Mouse (Mus musculus) limb, embryonic 15.5 days (tissue): ENCODE data around the gene Ldhb. TPM values are rescaled to one million over a fixed set of nuclear protein-coding genes. Genes with fewer than 3 reads are reported as not detected.

Experiments
- ATAC-seq: fragments of 200-750 bp; cut with Nextera tagmentation; 2 replicates; pipeline ENCODE4 v1.8.0; 2017; ENCODE audit warnings: low read depth, moderate TSS enrichment; ENCODE audit not compliant: insufficient number of reproducible peaks, low FRiP score, low TSS enrichment
- H3K27ac ChIP-seq: fragments of 300-500 bp; sonication (generic); 2 replicates; pipeline ENCODE4 v1.5.1; 2015; ENCODE audit warnings: moderate library complexity, mild to moderate bottlenecking, inconsistent platforms
- H3K27me3 ChIP-seq: fragments of 300-500 bp; sonication (generic); 2 replicates; pipeline ENCODE4 v1.6.1; 2015; ENCODE audit warnings: inconsistent platforms
- H3K36me3 ChIP-seq: fragments of 300-500 bp; sonication (generic); 2 replicates; pipeline ENCODE4 v1.6.1; 2015; ENCODE audit warnings: inconsistent platforms
- H3K4me1 ChIP-seq: fragments of 300-500 bp; sonication (generic); 2 replicates; pipeline ENCODE4 v1.6.1; 2015; ENCODE audit warnings: inconsistent platforms
- H3K4me2 ChIP-seq: fragments of 300-500 bp; sonication (generic); 2 replicates; pipeline ENCODE4 v1.6.1; 2015; ENCODE audit warnings: mild to moderate bottlenecking, inconsistent platforms
- H3K4me3 ChIP-seq: fragments of 300-500 bp; sonication (generic); 2 replicates; pipeline ENCODE4 v1.5.1; 2015; ENCODE audit warnings: mild to moderate bottlenecking, inconsistent platforms
- H3K9ac ChIP-seq: fragments of 300-500 bp; sonication (generic); 2 replicates; pipeline ENCODE4 v1.6.1; 2015; ENCODE audit warnings: inconsistent platforms
- H3K9me3 ChIP-seq: fragments of 300-500 bp; sonication (generic); 2 replicates; pipeline ENCODE4 v1.6.1; 2016; ENCODE audit warnings: inconsistent platforms
- WGBS: fragments of 180-500 bp; shearing (Covaris S2); methylation state at CpG from one replicate; pipeline ENCODE4 v1.1.7; 2015; 5-methylcytosine and 5-hydroxymethylcytosine counted together
- polyA plus RNA-seq: library from polyadenylated mRNA; unstranded; fragments of >200 nt; fragmentation: Nextera tagmentation; extraction: Ambion mirVana; gene quantifications from 2 replicates; pipeline ENCODE4 v1.2.1, GENCODE M21; 2015

Gene Ldhb
- polyA plus RNA-seq, 1 experiment from 2014 or later, result 183 TPM

DNA sequence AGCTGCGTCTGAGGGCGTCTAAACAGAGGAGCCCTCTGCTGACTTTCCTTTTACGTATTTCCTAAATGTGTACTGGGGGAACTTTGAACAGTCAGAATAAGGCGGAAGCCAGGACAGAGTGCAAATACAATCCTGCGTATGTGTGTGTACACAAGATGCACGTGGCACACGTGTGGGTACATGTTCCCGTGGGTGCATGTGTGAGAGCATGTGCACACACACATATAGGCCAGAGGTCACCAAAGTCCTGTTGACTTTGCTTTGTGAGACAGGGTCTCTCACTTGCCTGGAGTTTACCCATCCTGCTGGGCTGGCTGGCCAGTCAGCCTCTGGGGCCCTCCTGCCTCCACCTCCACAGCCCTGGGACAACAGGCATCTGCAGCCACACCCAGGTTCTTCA, 36.6 kb downstream of the Ldhb start:
- Histone ChIP-seq H3K4me3 (no peak overlapping the region), H3K4me2 (no peak overlapping the region), H3K4me1 (no peaks in the 10 kb centered on the region), H3K36me3 (no peaks in the 10 kb centered on the region), H3K27ac (no peak overlapping the region), H3K9me3 (no peaks in the 10 kb centered on the region), H3K9ac (no peak overlapping the region), H3K27me3 (no peaks in the 10 kb centered on the region)
- WGBS, result 87% methylated on average over 8 of the region's 8 CpGs
- ATAC-seq, result no peak

DNA sequence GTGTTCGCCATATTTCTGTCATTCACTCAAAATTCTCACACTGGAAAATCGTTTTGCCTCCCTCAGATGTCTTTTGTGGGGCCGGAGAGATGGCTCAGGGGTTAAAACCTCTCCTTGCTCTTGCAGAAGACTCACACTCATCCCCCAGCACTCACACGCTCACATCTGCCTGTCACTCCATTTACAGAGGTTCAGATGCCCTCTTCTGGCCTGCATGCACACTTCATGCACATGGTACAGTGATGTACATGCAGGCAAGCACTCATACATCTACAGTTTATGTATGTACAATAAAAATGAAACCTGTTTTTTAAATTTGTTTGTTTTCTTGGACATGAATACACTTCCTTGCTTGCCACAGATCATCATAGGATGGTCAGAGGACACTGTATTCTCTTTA, 38.2 kb downstream of the Ldhb start:
- Histone ChIP-seq H3K27ac (no peak overlapping the region), H3K4me3 (no peak overlapping the region), H3K9me3 (no peaks in the 10 kb centered on the region), H3K27me3 (no peaks in the 10 kb centered on the region), H3K4me1 (no peaks in the 10 kb centered on the region), H3K9ac (no peak overlapping the region), H3K36me3 (no peaks in the 10 kb centered on the region), H3K4me2 (no peak overlapping the region)
- 55% methylated on average over 4 of the region's 4 CpGs for WGBS
- ATAC-seq, result no peak

DNA sequence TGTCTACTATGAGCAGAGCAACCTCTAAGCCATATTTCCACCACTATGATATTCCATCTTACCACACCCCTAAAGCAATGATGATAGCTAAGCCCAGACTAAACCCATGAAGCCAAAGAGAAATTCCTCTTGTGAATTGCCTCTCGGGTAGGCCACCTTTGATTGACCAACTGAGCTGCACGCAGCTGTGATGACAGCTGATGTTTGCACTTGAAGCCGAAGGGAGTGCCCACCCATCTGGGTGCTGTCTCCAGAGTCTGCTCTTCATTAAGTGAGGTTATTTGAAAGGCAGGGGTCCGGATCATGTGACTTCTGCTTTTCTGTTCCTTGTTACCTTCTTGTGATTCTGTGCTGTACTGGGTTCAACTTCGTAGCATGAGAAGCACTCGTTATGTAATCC, 45.6 kb downstream of the Ldhb start:
- H3K27me3 ChIP-seq, result no peaks in the 10 kb centered on the region
- no peak overlapping the region for H3K9ac ChIP-seq
- no peak overlapping the region for H3K4me2 ChIP-seq
- no peak overlapping the region for H3K27ac ChIP-seq
- no peaks in the 10 kb centered on the region for H3K9me3 ChIP-seq
- no peak overlapping the region for H3K4me3 ChIP-seq
- no peak for ATAC-seq
- H3K36me3 ChIP-seq, result no peaks in the 10 kb centered on the region
- H3K4me1 ChIP-seq, result no peaks in the 10 kb centered on the region
- WGBS, result 61% methylated on average over 6 of the region's 6 CpGs

DNA sequence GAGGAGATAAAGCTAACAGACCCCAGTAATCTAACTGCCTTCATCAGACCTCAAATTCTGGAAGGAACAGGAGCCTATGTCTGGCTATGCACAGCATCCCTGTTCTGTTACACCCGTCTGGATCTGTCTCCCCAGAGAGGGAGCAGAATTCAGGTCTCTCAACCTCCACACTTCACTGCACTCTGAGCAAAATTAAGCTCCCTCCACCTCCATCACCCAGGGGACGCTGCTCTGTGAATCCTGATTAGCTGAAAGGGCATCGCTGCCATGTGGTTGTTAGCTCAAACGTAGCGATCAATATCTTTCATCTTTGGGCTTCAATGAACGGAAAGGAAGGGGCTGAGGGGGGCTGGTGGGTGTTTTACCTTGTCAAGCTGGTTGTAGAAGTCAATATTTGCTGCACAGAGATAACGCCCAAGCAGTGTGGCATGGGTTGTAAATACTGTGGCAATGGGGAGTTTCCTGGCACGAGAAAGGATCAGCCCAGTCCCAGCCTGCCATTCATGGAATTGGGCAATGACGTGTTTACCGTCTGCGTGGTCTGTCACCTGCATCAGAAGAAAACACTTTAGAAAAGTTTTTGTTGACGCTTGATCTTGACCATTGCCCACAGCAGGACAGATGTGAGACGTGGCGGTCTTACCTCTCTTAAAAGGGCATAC, 48.6 kb downstream of the Ldhb start:
- Histone ChIP-seq H3K27me3 (no peaks in the 10 kb centered on the region), H3K4me3 (no peak overlapping the region), H3K9ac (no peak overlapping the region), H3K36me3 (no peaks in the 10 kb centered on the region), H3K4me2 (no peak overlapping the region), H3K9me3 (no peaks in the 10 kb centered on the region), H3K4me1 (no peaks in the 10 kb centered on the region), H3K27ac (no peak overlapping the region)
- ATAC-seq, result no peak
- 75% methylated on average over 14 of the region's 14 CpGs for WGBS

DNA sequence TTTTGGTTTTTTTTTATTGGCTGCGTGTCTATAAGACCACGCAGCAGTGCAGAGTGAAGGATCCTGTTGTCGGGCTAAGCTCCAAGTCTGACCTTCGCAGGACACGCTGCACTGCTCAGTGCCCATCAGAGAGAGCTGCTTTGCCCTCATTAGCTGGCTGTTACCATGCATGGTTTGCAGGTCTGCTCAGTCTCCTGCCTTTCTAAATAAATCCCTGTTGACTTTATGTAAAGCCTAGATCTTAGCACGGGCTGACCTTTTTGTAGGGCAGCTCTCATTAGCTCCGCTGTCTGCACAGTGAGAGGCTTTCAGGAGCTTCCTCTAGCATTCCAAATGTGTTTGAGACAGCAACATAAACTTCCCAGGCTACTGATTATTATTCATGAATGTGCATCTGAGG, 49.7 kb downstream of the Ldhb start:
- H3K9me3 ChIP-seq, result no peaks in the 10 kb centered on the region
- H3K27me3 ChIP-seq, result no peaks in the 10 kb centered on the region
- no peak overlapping the region for H3K9ac ChIP-seq
- H3K4me2 ChIP-seq, result no peak overlapping the region
- no peak for ATAC-seq
- no peak overlapping the region for H3K4me3 ChIP-seq
- WGBS, result 40% methylated on average over 7 of the region's 7 CpGs
- H3K27ac ChIP-seq, result no peak overlapping the region
- no peaks in the 10 kb centered on the region for H3K4me1 ChIP-seq
- H3K36me3 ChIP-seq, result no peaks in the 10 kb centered on the region

DNA sequence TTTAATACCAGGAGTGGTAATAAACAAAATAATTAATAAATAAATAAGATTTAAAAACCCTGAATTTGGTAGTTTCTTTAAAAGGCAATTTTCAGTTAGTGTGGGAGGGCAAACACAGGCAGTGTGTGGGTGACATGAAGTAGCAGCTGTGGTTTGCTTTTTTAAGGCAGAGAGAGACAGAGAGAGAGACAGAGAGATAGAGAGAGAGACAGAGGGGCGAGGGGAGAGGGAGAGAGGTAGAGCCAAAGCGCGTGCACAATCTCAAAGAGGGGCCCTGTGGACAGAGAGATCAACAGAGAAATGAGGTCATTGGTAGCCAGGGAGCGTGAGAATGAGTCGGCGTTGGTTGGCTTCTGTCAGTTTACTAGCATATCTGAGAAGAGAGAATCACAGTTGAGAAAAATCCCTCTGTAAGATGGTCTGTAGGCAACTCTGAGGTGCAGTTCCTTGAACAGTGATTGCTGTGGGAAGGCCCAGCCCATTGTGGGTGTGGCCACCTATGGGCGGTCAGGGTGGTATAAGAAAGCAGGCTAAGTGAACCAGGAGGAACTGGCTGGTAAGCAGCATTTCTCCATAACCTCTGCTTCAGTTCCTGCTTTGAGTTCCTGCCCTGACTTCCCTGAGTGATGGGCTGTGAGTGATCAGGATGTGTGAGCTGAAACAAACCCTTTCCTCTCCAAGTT, 52.3 kb downstream of the Ldhb start:
- no peaks in the 10 kb centered on the region for H3K36me3 ChIP-seq
- no peaks in the 10 kb centered on the region for H3K9me3 ChIP-seq
- no peak for ATAC-seq
- no peak overlapping the region for H3K4me2 ChIP-seq
- H3K4me3 ChIP-seq, result no peak overlapping the region
- 74% methylated on average over 7 of the region's 7 CpGs for WGBS
- no peaks in the 10 kb centered on the region for H3K4me1 ChIP-seq
- H3K27me3 ChIP-seq, result no peaks in the 10 kb centered on the region
- H3K27ac ChIP-seq, result no peak overlapping the region
- no peak overlapping the region for H3K9ac ChIP-seq

DNA sequence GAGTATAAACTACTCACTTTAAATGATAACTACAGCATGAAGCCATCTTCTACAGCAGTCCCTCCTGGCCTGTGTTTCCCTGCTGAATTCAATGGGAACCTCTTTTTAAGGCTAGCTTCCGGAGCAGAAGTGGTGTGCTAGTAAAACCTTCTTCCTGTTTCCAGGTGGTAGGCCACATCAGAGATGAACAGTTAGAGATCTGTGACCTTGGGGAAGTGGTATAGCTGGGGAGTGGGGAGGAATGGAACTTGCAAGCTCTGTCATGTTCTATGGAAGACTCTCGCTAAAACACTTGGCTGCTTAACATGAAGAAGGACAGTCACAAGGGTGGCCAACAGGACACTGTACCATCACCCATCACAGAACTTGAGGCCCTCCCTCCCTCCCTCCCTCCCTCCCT, 54.4 kb downstream of the Ldhb start:
- no peaks in the 10 kb centered on the region for H3K36me3 ChIP-seq
- H3K4me2 ChIP-seq, result no peak overlapping the region
- ATAC-seq, result no peak
- no peaks in the 10 kb centered on the region for H3K4me1 ChIP-seq
- no peaks in the 10 kb centered on the region for H3K9me3 ChIP-seq
- no peaks in the 10 kb centered on the region for H3K27me3 ChIP-seq
- no peak overlapping the region for H3K27ac ChIP-seq
- no peak overlapping the region for H3K9ac ChIP-seq
- H3K4me3 ChIP-seq, result no peak overlapping the region
- 77% methylated on average over 2 of the region's 2 CpGs for WGBS

DNA sequence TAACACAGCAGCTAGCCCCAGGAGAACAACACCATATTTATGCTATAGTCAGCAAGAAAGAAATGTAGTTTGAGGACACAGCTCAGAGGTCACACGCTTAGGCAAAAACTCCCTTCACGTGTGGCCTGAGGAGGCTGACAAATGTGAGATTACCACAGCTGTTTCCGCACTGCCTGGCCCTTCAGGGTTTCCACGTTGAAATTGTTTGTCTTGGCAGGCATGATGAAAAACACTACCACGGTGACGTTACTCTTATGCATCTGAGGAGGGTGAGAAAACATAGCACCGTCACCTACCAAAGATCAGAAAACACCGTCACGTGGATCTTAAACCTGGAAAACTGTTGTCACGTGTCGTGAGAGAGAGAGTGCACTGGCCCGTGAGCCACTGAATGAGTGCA, 56.4 kb downstream of the Ldhb start:
- no peak for ATAC-seq
- WGBS, result 59% methylated on average over 12 of the region's 12 CpGs
- H3K27ac ChIP-seq, result no peak overlapping the region

More for the DNA sequence above, 56.4 kb downstream of the Ldhb start:
- H3K4me3 ChIP-seq, result no peak overlapping the region
- no peaks in the 10 kb centered on the region for H3K36me3 ChIP-seq
- H3K4me1 ChIP-seq, result no peaks in the 10 kb centered on the region
- no peak overlapping the region for H3K9ac ChIP-seq
- no peak overlapping the region for H3K4me2 ChIP-seq
- H3K9me3 ChIP-seq, result no peaks in the 10 kb centered on the region
- no peaks in the 10 kb centered on the region for H3K27me3 ChIP-seq

Other genes with a start within 250 kb of the Ldhb start
- not detected in 2 replicates for gene Iapp, start 209.5 kb downstream of the Ldhb start, polyA plus RNA-seq
- gene Slco1a5, start 185.0 kb downstream of the Ldhb start, polyA plus RNA-seq, result 0.56 and 0.78 TPM in 2 replicates
- 15.8 and 16.7 TPM in 2 replicates for gene Pyroxd1, start 162.3 kb downstream of the Ldhb start, polyA plus RNA-seq
- 25.8 and 26.5 TPM in 2 replicates for gene Recql, start 120.9 kb downstream of the Ldhb start, polyA plus RNA-seq
- gene Golt1b, start 120.7 kb downstream of the Ldhb start, polyA plus RNA-seq, result 130 and 132 TPM in 2 replicates
- 0.65 and 0.76 TPM in 2 replicates for gene Spx, start 94.5 kb downstream of the Ldhb start, polyA plus RNA-seq
- gene Gys2, start 34.8 kb downstream of the Ldhb start, polyA plus RNA-seq, result not detected in 2 replicates
- 11.3 and 17.4 TPM in 2 replicates for gene Kcnj8, start 63.7 kb upstream of the Ldhb start, polyA plus RNA-seq
- 3.4 and 5.0 TPM in 2 replicates for gene Abcc9, start 194.4 kb upstream of the Ldhb start, polyA plus RNA-seq
- 79.2 and 90.3 TPM in 2 replicates for gene Cmas, start 248.7 kb upstream of the Ldhb start, polyA plus RNA-seq